Mouse (Mus musculus) liver, embryonic 14.5 days (tissue): ENCODE results near the gene Pwwp2b.

Source experiments
- CTCF ChIP-seq: IDR thresholded peaks from 2 replicates; pipeline ENCODE4 v1.5.1; 2016; ENCODE audit warnings: antibody characterized with exemption, low read depth, control low read depth
- EP300 ChIP-seq: IDR thresholded peaks from 2 replicates; pipeline ENCODE4 v1.6.1; 2016; ENCODE audit warnings: antibody characterized with exemption, low read depth

- TF ChIP-seq CTCF (no peak), EP300 (no peak)
Observed at GRCm38 (mm10) chr7:139215946-139216345, 32.3 kb upstream of the Pwwp2b start.
